Mouse (Mus musculus) midbrain, embryonic 10.5 days (tissue): ENCODE results near the gene Qrfp. TPM values are rescaled to one million over a fixed set of nuclear protein-coding genes. Genes with fewer than 3 reads are reported as not detected.

Experiments
- DNase-seq: peaks from one replicate; pipeline ENCODE4 v3.0.0-alpha.2; 2017; ENCODE audit warnings: low spot score
- H3K27ac ChIP-seq: fragments of 300-500 bp; sonication (generic); replicated peaks from 2 replicates; pipeline ENCODE4 v1.5.1; 2016; ENCODE audit warnings: mild to moderate bottlenecking
- H3K27me3 ChIP-seq: fragments of 300-500 bp; sonication (generic); 2 replicates; pipeline ENCODE4 v1.6.1; 2016; ENCODE audit warnings: low read depth, mild to moderate bottlenecking; ENCODE audit not compliant: poor library complexity, severe bottlenecking
- H3K36me3 ChIP-seq: fragments of 300-500 bp; sonication (generic); 2 replicates; pipeline ENCODE4 v1.6.1; 2016; ENCODE audit warnings: mild to moderate bottlenecking, moderate library complexity
- H3K4me1 ChIP-seq: fragments of 300-500 bp; sonication (generic); 2 replicates; pipeline ENCODE4 v1.6.1; 2016
- H3K4me3 ChIP-seq: fragments of 300-500 bp; sonication (generic); 2 replicates; pipeline ENCODE4 v1.5.1; 2016; ENCODE audit warnings: mild to moderate bottlenecking, moderate library complexity
- H3K9me3 ChIP-seq: fragments of 300-500 bp; sonication (generic); replicated peaks from 2 replicates; pipeline ENCODE4 v1.6.1; 2016; ENCODE audit warnings: mild to moderate bottlenecking
- WGBS: fragments of 180-500 bp; shearing (Covaris S2); methylation state at CpG from one replicate; pipeline ENCODE4 v1.1.7; 2016; 5-methylcytosine and 5-hydroxymethylcytosine counted together
- polyA plus RNA-seq: library from polyadenylated mRNA; unstranded; fragments of >200 nt; fragmentation: Nextera tagmentation; extraction: Ambion mirVana; gene quantifications from 2 replicates; pipeline ENCODE4 v1.2.1, GENCODE M21; 2016

The Qrfp gene
- polyA plus RNA-seq, 1 experiment from 2014 or later: 0.05 TPM

DNA sequence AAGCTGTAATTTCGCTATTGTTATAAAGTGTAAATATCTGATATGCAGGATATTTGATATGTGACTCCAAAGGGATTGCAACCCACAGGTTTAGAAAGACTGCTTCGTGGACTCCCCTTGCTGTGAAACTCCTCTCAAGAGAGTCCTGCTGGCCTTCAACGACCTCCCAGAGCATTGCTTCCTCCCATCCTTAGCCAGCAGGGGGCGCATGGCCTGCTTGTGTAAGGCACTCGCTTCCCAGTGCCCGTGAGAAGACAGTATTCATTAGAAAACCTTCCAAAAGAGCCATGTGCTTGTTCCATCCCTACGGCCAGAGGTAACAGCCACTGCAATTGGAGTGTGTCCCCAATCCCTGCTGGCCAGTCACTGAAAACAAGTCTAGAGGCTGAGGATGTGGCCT lies 23.4 kb downstream of the Qrfp start:
- 23% methylated on average over 7 of the region's 7 CpGs for WGBS
- H3K36me3 ChIP-seq: peaks cover 99% of the 10 kb centered on the region

GRCm38 (mm10) chr2:31785074-31785473 lies 25.3 kb downstream of the Qrfp start:
- H3K4me3 ChIP-seq: no peak overlapping the region
- peaks cover 99% of the 10 kb centered on the region for H3K36me3 ChIP-seq
- H3K9me3 ChIP-seq: no peaks in the 10 kb centered on the region
- H3K27ac ChIP-seq: no peak overlapping the region
- WGBS: 61% methylated on average over 9 of the region's 9 CpGs
- H3K4me1 ChIP-seq: peaks cover 6% of the 10 kb centered on the region
- H3K27me3 ChIP-seq: no peaks in the 10 kb centered on the region
- peak; percentile 68 for DNase-seq

More for the DNA sequence above, 23.4 kb downstream of the Qrfp start:
- DNase-seq: peak; percentile 84
- no peaks in the 10 kb centered on the region for H3K9me3 ChIP-seq
- no peak overlapping the region for H3K27ac ChIP-seq
- no peaks in the 10 kb centered on the region for H3K27me3 ChIP-seq
- H3K4me1 ChIP-seq: peaks cover 13% of the 10 kb centered on the region
- no peak overlapping the region for H3K4me3 ChIP-seq

DNA sequence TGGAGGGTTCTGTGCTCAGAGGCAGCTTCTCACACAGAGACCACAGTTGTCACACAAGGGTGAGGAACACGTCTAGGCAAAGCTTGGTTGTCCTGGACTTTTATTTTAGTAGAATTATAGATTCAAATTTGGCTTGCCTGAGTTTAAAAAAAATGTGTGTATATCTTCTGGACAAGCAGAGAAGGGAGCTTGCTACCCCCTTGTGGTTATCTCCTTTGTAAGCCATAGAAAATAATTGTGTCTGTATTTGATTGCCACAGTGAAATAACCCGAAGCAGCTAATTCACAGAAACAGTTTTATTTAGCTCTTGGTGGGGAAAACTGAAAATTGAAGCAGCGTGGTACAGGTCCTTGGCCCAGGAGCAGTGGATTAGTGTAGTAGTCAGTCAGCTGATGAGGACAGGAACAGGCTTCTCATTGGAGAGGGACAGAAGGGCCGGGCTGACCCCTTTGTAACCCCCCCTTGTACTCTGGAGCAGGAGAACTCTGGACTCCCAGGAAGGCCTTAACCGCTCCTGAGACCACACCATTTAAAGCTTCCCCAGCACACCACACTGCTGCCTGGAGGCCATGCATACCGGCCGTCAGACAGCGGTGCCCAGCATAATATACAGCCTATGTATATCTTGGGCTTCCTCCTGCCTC lies 27.3 kb downstream of the Qrfp start:
- 82% methylated on average over 8 of the region's 8 CpGs for WGBS
- Histone ChIP-seq H3K27ac (no peak overlapping the region), H3K9me3 (no peaks in the 10 kb centered on the region), H3K27me3 (no peaks in the 10 kb centered on the region), H3K4me1 (peaks cover 5% of the 10 kb centered on the region), H3K4me3 (no peak overlapping the region), H3K36me3 (peaks cover 99% of the 10 kb centered on the region)
- DNase-seq: no peak

- DNase-seq: no peak
- no peaks in the 10 kb centered on the region; the same call in 1 of the 2 replicates for H3K9me3 ChIP-seq
- no peaks in the 10 kb centered on the region for H3K27me3 ChIP-seq
- WGBS: 96% methylated on average over 2 of the region's 2 CpGs
- H3K4me1 ChIP-seq: peaks cover 5% of the 10 kb centered on the region
- H3K36me3 ChIP-seq: peaks cover 99% of the 10 kb centered on the region
- no peak overlapping the region for H3K27ac ChIP-seq
- H3K4me3 ChIP-seq: no peak overlapping the region
These were observed 31.1 kb downstream of the Qrfp start for GRCm38 (mm10) chr2:31779258-31779657.

- DNase-seq: no peak
- Histone ChIP-seq H3K27ac (no peak overlapping the region), H3K9me3 (no peaks in the 10 kb centered on the region; the same call in 1 of the 2 replicates), H3K4me1 (peaks cover 5% of the 10 kb centered on the region; the same call in 1 of the 2 replicates), H3K27me3 (no peaks in the 10 kb centered on the region), H3K36me3 (peaks cover 84% of the 10 kb centered on the region), H3K4me3 (no peak overlapping the region)
- WGBS: 96% methylated on average over 3 of the region's 3 CpGs
These were observed 33.9 kb downstream of the Qrfp start for GRCm38 (mm10) chr2:31776479-31776878.

DNA sequence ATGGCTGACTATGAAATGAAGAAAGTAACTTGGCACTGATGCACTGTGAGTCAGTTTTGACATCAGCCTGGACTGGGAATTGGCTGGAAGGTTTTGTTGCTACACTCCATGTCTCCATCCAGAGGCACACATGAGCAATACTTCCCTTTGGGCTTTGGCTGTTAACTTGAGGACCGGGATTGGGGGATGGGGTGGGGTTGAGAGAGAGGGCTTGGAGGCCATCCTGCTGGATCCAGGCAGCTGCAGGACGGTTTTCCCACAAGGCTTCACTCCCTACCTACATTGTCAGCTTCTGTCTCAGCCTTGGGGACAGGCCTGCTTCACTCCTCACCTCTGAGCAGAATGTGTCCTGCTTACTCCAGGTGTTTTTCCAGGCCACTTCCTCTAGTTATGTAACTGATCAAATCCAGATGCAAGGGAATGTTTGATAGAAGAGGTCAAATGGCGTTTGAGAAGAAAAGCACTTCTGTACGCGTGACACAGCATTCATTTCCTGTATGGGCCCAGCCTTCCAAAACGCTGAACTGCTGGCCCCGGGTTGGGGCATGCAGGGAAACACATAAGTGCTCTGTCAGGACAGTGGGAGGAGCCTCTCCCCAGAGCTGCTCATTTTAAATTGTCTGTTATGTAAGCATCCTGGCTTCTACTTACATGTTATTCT lies 39.5 kb downstream of the Qrfp start:
- DNase-seq: no peak
- H3K27ac ChIP-seq: no peak overlapping the region
- H3K36me3 ChIP-seq: peaks cover 34% of the 10 kb centered on the region
- H3K9me3 ChIP-seq: no peaks in the 10 kb centered on the region; the same call in 1 of the 2 replicates
- WGBS: 51% methylated on average over 7 of the region's 7 CpGs
- peaks cover 41% of the 10 kb centered on the region for H3K4me1 ChIP-seq
- H3K4me3 ChIP-seq: no peak overlapping the region
- H3K27me3 ChIP-seq: no peaks in the 10 kb centered on the region

DNA sequence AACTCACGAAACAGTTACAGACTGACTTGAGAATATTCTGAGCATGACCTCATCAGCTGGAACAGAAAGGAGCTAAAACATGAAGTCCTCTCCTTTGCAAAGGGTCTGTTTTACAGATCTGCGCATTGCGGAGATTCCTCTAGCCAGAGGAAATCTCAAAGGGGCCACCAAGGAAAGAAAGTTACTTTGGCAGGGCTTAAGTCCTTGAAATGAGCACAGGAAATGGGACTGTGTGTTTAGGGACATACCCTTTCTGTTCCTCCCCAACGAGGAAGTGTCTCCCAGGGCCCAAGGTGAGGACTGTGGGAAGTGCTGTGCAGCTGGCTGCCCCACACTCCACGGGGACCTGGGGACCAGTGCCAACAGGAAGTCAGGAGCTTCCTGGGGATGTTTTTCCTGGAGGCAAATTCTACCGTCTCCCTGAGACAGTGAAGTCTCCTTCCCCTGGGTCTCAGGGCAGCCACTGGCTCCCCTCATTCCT lies 40.7 kb downstream of the Qrfp start:
- no peaks in the 10 kb centered on the region for H3K9me3 ChIP-seq

DNA sequence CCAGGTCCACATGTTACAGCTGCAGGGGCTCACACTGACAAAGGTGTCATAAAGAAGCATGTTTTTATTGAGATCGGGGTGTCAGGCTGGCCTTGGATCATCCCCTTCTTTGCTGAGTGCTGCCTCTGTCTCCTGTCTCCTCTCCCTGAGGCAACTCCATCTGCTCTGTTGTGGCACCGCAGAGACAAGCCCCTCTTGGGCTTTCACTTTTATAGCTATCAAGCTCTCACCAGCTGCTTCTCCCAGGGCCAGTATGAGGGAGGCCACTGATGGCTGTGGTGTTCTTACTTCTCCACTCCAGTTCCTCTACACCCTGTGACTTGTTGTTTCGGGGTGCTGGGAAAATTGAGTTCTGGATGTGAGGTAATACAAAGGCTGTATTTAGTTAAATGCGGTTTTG lies 41.3 kb downstream of the Qrfp start:
- Histone ChIP-seq H3K9me3 (no peaks in the 10 kb centered on the region), H3K27ac (peak overlapping the region; percentile 55; the same call in 1 of the 2 replicates), H3K36me3 (peaks cover 18% of the 10 kb centered on the region), H3K4me3 (no peak overlapping the region), H3K27me3 (no peaks in the 10 kb centered on the region), H3K4me1 (peaks cover 41% of the 10 kb centered on the region)
- 74% methylated on average over 4 of the region's 4 CpGs for WGBS
- DNase-seq: no peak

More for the DNA sequence above, 40.7 kb downstream of the Qrfp start:
- 56% methylated on average over 6 of the region's 6 CpGs for WGBS
- H3K4me1 ChIP-seq: peaks cover 41% of the 10 kb centered on the region
- peaks cover 23% of the 10 kb centered on the region for H3K36me3 ChIP-seq
- H3K4me3 ChIP-seq: no peak overlapping the region
- H3K27me3 ChIP-seq: no peaks in the 10 kb centered on the region
- H3K27ac ChIP-seq: peak overlapping the region; percentile 43; the same call in 1 of the 2 replicates
- no peak for DNase-seq

- Histone ChIP-seq H3K27me3 (no peaks in the 10 kb centered on the region), H3K9me3 (no peaks in the 10 kb centered on the region), H3K4me1 (peaks cover 53% of the 10 kb centered on the region), H3K27ac (no peak overlapping the region), H3K4me3 (no peak overlapping the region), H3K36me3 (peaks cover 6% of the 10 kb centered on the region; the same call in 1 of the 2 replicates)
- 89% methylated on average over 4 of the region's 4 CpGs for WGBS
- DNase-seq: no peak
These were observed 42.6 kb downstream of the Qrfp start for GRCm38 (mm10) chr2:31767815-31768214.

GRCm38 (mm10) chr2:31767104-31767503 lies 43.3 kb downstream of the Qrfp start:
- H3K4me3 ChIP-seq: no peak overlapping the region
- H3K36me3 ChIP-seq: peaks cover 6% of the 10 kb centered on the region; the same call in 1 of the 2 replicates
- no peaks in the 10 kb centered on the region for H3K27me3 ChIP-seq
- peaks cover 60% of the 10 kb centered on the region for H3K4me1 ChIP-seq
- H3K9me3 ChIP-seq: no peaks in the 10 kb centered on the region
- no peak overlapping the region for H3K27ac ChIP-seq
- WGBS: 95% methylated on average over 6 of the region's 6 CpGs
- no peak for DNase-seq

- 15% methylated on average over 2 of the region's 2 CpGs for WGBS
- peak overlapping the region; percentile 90 for H3K4me3 ChIP-seq
These were observed 47.1 kb downstream of the Qrfp start for GRCm38 (mm10) chr2:31763271-31763670.

GRCm38 (mm10) chr2:31762853-31763252 lies 47.5 kb downstream of the Qrfp start:
- H3K27ac ChIP-seq: peak overlapping the region; percentile 33; the same call in 1 of the 2 replicates

More at GRCm38 (mm10) chr2:31763271-31763670, 47.1 kb downstream of the Qrfp start:
- Histone ChIP-seq H3K27ac (peak overlapping the region; percentile 33), H3K4me1 (peaks cover 58% of the 10 kb centered on the region), H3K36me3 (peaks cover 6% of the 10 kb centered on the region; the same call in 1 of the 2 replicates), H3K27me3 (0 out of 2 replicates have a peak, but pooled peaks cover 3% of the 10 kb centered on the region), H3K9me3 (no peaks in the 10 kb centered on the region)
- no peak for DNase-seq

More at GRCm38 (mm10) chr2:31762853-31763252, 47.5 kb downstream of the Qrfp start:
- H3K4me3 ChIP-seq: peak overlapping the region; percentile 90
- H3K36me3 ChIP-seq: peaks cover 6% of the 10 kb centered on the region; the same call in 1 of the 2 replicates
- no peaks in the 10 kb centered on the region for H3K9me3 ChIP-seq
- WGBS: 13% methylated on average over 2 of the region's 2 CpGs
- DNase-seq: no peak
- 0 out of 2 replicates have a peak, but pooled peaks cover 3% of the 10 kb centered on the region for H3K27me3 ChIP-seq
- H3K4me1 ChIP-seq: peaks cover 55% of the 10 kb centered on the region
